ENCODE assay signal across 14 mouse cellular contexts in the genomic region with DNA sequence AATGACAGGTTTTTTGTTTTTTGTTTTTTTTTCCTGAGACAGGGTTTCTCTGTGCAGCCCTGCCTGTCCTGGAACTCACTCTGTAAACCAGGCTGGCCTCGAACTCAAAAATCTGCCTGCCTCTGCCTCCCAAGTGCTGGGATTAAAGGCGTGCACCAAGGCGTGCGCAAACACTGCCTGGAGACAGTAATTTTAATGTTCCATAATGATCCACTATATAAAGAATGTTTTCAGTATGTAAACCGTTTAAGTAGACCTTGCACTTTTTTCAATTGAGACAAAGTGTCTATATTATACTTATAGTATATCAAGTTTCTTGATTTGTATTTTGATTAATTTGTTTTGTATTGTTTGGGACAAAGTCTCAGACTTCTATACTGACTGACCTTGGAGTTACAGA. TPM values are rescaled to one million over a fixed set of nuclear protein-coding genes. Genes with fewer than 3 reads are reported as not detected.
A peak's percentile ranks its signal among the peaks of the same experiment; 100 is the strongest.
DNase-seq lines count a peak whose midpoint lies in the region; ATAC-seq and TF ChIP-seq lines count a peak whose summit lies in the region.
"Had no signal": no experiment of that assay in that cellular context is flagged by ENCODE, and none has a peak within 500 bp of the region (broad histone marks: within the 10 kb centered on the region; RNA-seq: fewer than 3 reads in every experiment).

No protein-coding gene starts in this region.

- DNase-seq in lung, embryonic 14.5 days = no peak
- DNase-seq in lung, adult 18-20 months = no peak
- no peak for DNase-seq in thymus, postnatal 0 days (ENCODE audit: low spot score)
- no peak for DNase-seq in right cerebral cortex, postnatal 14 days
- DNase-seq: adrenal gland, postnatal 14 days; cerebellum, adult 11-12 months; embryo, embryonic 11 days; kidney, adult 18-20 months; lung, postnatal 10 days had no signal

- H3K36me3 ChIP-seq in forebrain, embryonic 12.5 days (replicated peaks) = no peaks in the 10 kb centered on the region
- H3K36me3 ChIP-seq in forebrain, embryonic 15.5 days = no peaks in the 10 kb centered on the region
- H3K36me3 ChIP-seq in lung, embryonic 14.5 days (ENCODE audit: insufficient read depth) = no peaks in the 10 kb centered on the region
- no peaks in the 10 kb centered on the region for H3K36me3 ChIP-seq in liver, embryonic 12.5 days

- H3K4me1 ChIP-seq in forebrain, embryonic 12.5 days = peaks cover 33% of the 10 kb centered on the region
- peaks cover 46% of the 10 kb centered on the region for H3K4me1 ChIP-seq in forebrain, embryonic 15.5 days
- peaks cover 6% of the 10 kb centered on the region; the same call in 1 of the 2 replicates for H3K4me1 ChIP-seq in lung, embryonic 14.5 days (ENCODE audit: insufficient read depth)
- H3K4me1 ChIP-seq in bone marrow macrophage, adult 2 months (ENCODE audit: control insufficient read depth, insufficient read depth, low read length) = peaks cover 10% of the 10 kb centered on the region; the same call in 1 of the 2 replicates
- H3K4me1 ChIP-seq in liver, embryonic 12.5 days = peaks cover 55% of the 10 kb centered on the region

- H3K4me3 ChIP-seq in forebrain, embryonic 12.5 days (replicated peaks) = no peak overlapping the region
- H3K4me3 ChIP-seq in forebrain, embryonic 15.5 days = no peak overlapping the region
- H3K4me3 ChIP-seq in lung, embryonic 14.5 days (ENCODE audit: low read depth, low read length) = peak overlapping the region; percentile 46; the same call in 1 of the 2 replicates
- H3K4me3 ChIP-seq in bone marrow macrophage, adult 2 months (ENCODE audit: insufficient read depth, low read length) = no peak overlapping the region
- peak overlapping the region; percentile 60 for H3K4me3 ChIP-seq in liver, embryonic 12.5 days

- no peak overlapping the region for H3K9ac ChIP-seq in forebrain, embryonic 12.5 days
- no peak overlapping the region for H3K9ac ChIP-seq in forebrain, embryonic 15.5 days (replicated peaks)
- no peak overlapping the region for H3K9ac ChIP-seq in lung, embryonic 14.5 days
- H3K9ac ChIP-seq in liver, embryonic 12.5 days = peak overlapping the region; percentile 89

- H3K27ac ChIP-seq in forebrain, embryonic 12.5 days = peak overlapping the region; percentile 97
- no peak overlapping the region; the same call in 1 of the 2 replicates for H3K27ac ChIP-seq in forebrain, embryonic 15.5 days (replicated peaks)
- H3K27ac ChIP-seq in lung, embryonic 14.5 days (ENCODE audit: low read depth) = peak overlapping the region; percentile 98
- peak overlapping the region; percentile 55; the same call in 1 of the 2 replicates for H3K27ac ChIP-seq in bone marrow macrophage, adult 2 months (ENCODE audit: insufficient read depth, low read depth, low read length)
- H3K27ac ChIP-seq in liver, embryonic 12.5 days = peak overlapping the region; percentile 98

- TF ChIP-seq POLR2A in bone marrow macrophage, adult 2 months (IDR thresholded peaks at IDR 0.05; ENCODE audit: borderline replicate concordance, low read depth, low read length) = no peak

- WGBS in forebrain, embryonic 12.5 days = 66% methylated on average over 5 of the region's 5 CpGs
- WGBS in forebrain, embryonic 15.5 days = 65% methylated on average over 5 of the region's 5 CpGs
- 59% methylated on average over 5 of the region's 5 CpGs for WGBS in lung, embryonic 14.5 days
- WGBS in liver, embryonic 12.5 days (ENCODE audit: insufficient replicate concordance) = 53% methylated on average over 5 of the region's 5 CpGs

- H3K9me3 ChIP-seq in forebrain, embryonic 12.5 days = no peaks in the 10 kb centered on the region
- H3K9me3 ChIP-seq in forebrain, embryonic 15.5 days = no peaks in the 10 kb centered on the region
- no peaks in the 10 kb centered on the region for H3K9me3 ChIP-seq in lung, embryonic 14.5 days (ENCODE audit: low read depth, low read length)
- no peaks in the 10 kb centered on the region for H3K9me3 ChIP-seq in liver, embryonic 12.5 days (replicated peaks)

- TF ChIP-seq CTCF in lung, embryonic 14.5 days (IDR thresholded peaks at IDR 0.05; ENCODE audit: low read depth) = no peak
- no peak for TF ChIP-seq CTCF in bone marrow macrophage, adult 2 months (IDR thresholded peaks at IDR 0.05; ENCODE audit: low read depth, low read length)

- no peaks in the 10 kb centered on the region for H3K27me3 ChIP-seq in forebrain, embryonic 12.5 days
- no peaks in the 10 kb centered on the region for H3K27me3 ChIP-seq in forebrain, embryonic 15.5 days
- H3K27me3 ChIP-seq in lung, embryonic 14.5 days (ENCODE audit: insufficient read depth, low read length) = no peaks in the 10 kb centered on the region
- H3K27me3 ChIP-seq in liver, embryonic 12.5 days (replicated peaks) = no peaks in the 10 kb centered on the region

- peak overlapping the region; percentile 77; the same call in 1 of the 2 replicates for H3K4me2 ChIP-seq in forebrain, embryonic 12.5 days
- no peak overlapping the region for H3K4me2 ChIP-seq in forebrain, embryonic 15.5 days (replicated peaks)
- H3K4me2 ChIP-seq in lung, embryonic 14.5 days = peak overlapping the region; percentile 80
- peak overlapping the region; percentile 75 for H3K4me2 ChIP-seq in liver, embryonic 12.5 days

- no peak for ATAC-seq in forebrain, embryonic 12.5 days (ENCODE audit: low FRiP score)
- no peak for ATAC-seq in forebrain, embryonic 15.5 days (replicated peaks)
- ATAC-seq in lung, embryonic 14.5 days (ENCODE audit: insufficient read depth) = no peak
- ATAC-seq in liver, embryonic 12.5 days = no peak

RNA-seq across cellular contexts. Expression of a gene that starts 1.8 kb away (rescaled TPM):
- polyA plus RNA-seq in forebrain, embryonic 12.5 days (2016; fragmentation: Nextera tagmentation; extraction: Ambion mirVana) = 44.5 and 46.9 TPM in 2 replicates
- 16.9 and 19.2 TPM in 2 replicates for polyA plus RNA-seq in forebrain, embryonic 15.5 days (2015; fragmentation: Nextera tagmentation; extraction: Ambion mirVana)
- polyA plus RNA-seq in lung, embryonic 14.5 days (2014; fragmentation: Nextera tagmentation; extraction: Ambion mirVana) = 26.4 and 26.7 TPM in 2 replicates
- polyA plus RNA-seq in bone marrow macrophage, adult 2 months (2012; ENCODE audit: insufficient read depth, insufficient read length, missing spikeins) = 7.5 and 8.2 TPM in 2 replicates
- polyA plus RNA-seq in liver, embryonic 12.5 days (2016; fragmentation: Nextera tagmentation; extraction: Ambion mirVana) = 44.1 and 49.4 TPM in 2 replicates
- polyA plus RNA-seq in thymus, postnatal 0 days (2015; fragmentation: Nextera tagmentation; extraction: Ambion mirVana) = 37.1 and 39.2 TPM in 2 replicates

RNA-seq across cellular contexts. Expression of a gene that starts 3.4 kb away (rescaled TPM):
- polyA plus RNA-seq in forebrain, embryonic 12.5 days (2016; fragmentation: Nextera tagmentation; extraction: Ambion mirVana) = 82.7 and 84.6 TPM in 2 replicates
- polyA plus RNA-seq in forebrain, embryonic 15.5 days (2015; fragmentation: Nextera tagmentation; extraction: Ambion mirVana) = 19.7 and 27.8 TPM in 2 replicates
- 71.0 and 82.2 TPM in 2 replicates for polyA plus RNA-seq in lung, embryonic 14.5 days (2014; fragmentation: Nextera tagmentation; extraction: Ambion mirVana)
- 5.0 and 7.4 TPM in 2 replicates for polyA plus RNA-seq in bone marrow macrophage, adult 2 months (2012; ENCODE audit: insufficient read depth, insufficient read length, missing spikeins)
- 24.0 and 28.2 TPM in 2 replicates for polyA plus RNA-seq in liver, embryonic 12.5 days (2016; fragmentation: Nextera tagmentation; extraction: Ambion mirVana)
- 178 and 206 TPM in 2 replicates for polyA plus RNA-seq in thymus, postnatal 0 days (2015; fragmentation: Nextera tagmentation; extraction: Ambion mirVana)

RNA-seq across cellular contexts. Expression of a gene that starts 3.6 kb away (rescaled TPM):
- polyA plus RNA-seq in forebrain, embryonic 12.5 days (2016; fragmentation: Nextera tagmentation; extraction: Ambion mirVana) = 13.1 and 15.8 TPM in 2 replicates
- polyA plus RNA-seq in forebrain, embryonic 15.5 days (2015; fragmentation: Nextera tagmentation; extraction: Ambion mirVana) = 6.8 and 7.3 TPM in 2 replicates
- 15.8 and 16.9 TPM in 2 replicates for polyA plus RNA-seq in lung, embryonic 14.5 days (2014; fragmentation: Nextera tagmentation; extraction: Ambion mirVana)
- 1.4 and 4.4 TPM in 2 replicates for polyA plus RNA-seq in bone marrow macrophage, adult 2 months (2012; ENCODE audit: insufficient read depth, insufficient read length, missing spikeins)
- polyA plus RNA-seq in liver, embryonic 12.5 days (2016; fragmentation: Nextera tagmentation; extraction: Ambion mirVana) = 14.5 and 17.1 TPM in 2 replicates
- 74.2 and 89.3 TPM in 2 replicates for polyA plus RNA-seq in thymus, postnatal 0 days (2015; fragmentation: Nextera tagmentation; extraction: Ambion mirVana)

RNA-seq across cellular contexts. Expression of a gene that starts 3.7 kb away (rescaled TPM):
- polyA plus RNA-seq in forebrain, embryonic 12.5 days (2016; fragmentation: Nextera tagmentation; extraction: Ambion mirVana) = 10.0 and 10.5 TPM in 2 replicates
- polyA plus RNA-seq in forebrain, embryonic 15.5 days (2015; fragmentation: Nextera tagmentation; extraction: Ambion mirVana) = 4.5 and 4.6 TPM in 2 replicates
- polyA plus RNA-seq in lung, embryonic 14.5 days (2014; fragmentation: Nextera tagmentation; extraction: Ambion mirVana) = 8.6 and 11.7 TPM in 2 replicates
- polyA plus RNA-seq in bone marrow macrophage, adult 2 months (2012; ENCODE audit: insufficient read depth, insufficient read length, missing spikeins) = 2.9 and 5.5 TPM in 2 replicates
- polyA plus RNA-seq in liver, embryonic 12.5 days (2016; fragmentation: Nextera tagmentation; extraction: Ambion mirVana) = 4.4 and 4.8 TPM in 2 replicates
- polyA plus RNA-seq in thymus, postnatal 0 days (2015; fragmentation: Nextera tagmentation; extraction: Ambion mirVana) = 25.8 and 33.9 TPM in 2 replicates

RNA-seq across cellular contexts. Expression of a gene that starts 4.0 kb away (rescaled TPM):
- 7.0 and 22.0 TPM in 2 replicates for polyA plus RNA-seq in forebrain, embryonic 12.5 days (2016; fragmentation: Nextera tagmentation; extraction: Ambion mirVana)
- 2.5 and 9.8 TPM in 2 replicates for polyA plus RNA-seq in forebrain, embryonic 15.5 days (2015; fragmentation: Nextera tagmentation; extraction: Ambion mirVana)
- polyA plus RNA-seq in lung, embryonic 14.5 days (2014; fragmentation: Nextera tagmentation; extraction: Ambion mirVana) = 21.2 and 21.6 TPM in 2 replicates
- not detected in 2 replicates for polyA plus RNA-seq in bone marrow macrophage, adult 2 months (2012; ENCODE audit: insufficient read depth, insufficient read length, missing spikeins)
- 9.3 and 17.8 TPM in 2 replicates for polyA plus RNA-seq in liver, embryonic 12.5 days (2016; fragmentation: Nextera tagmentation; extraction: Ambion mirVana)
- 49.6 and 71.7 TPM in 2 replicates for polyA plus RNA-seq in thymus, postnatal 0 days (2015; fragmentation: Nextera tagmentation; extraction: Ambion mirVana)
- polyA plus RNA-seq: heart, postnatal 0 days had no signal

Comparison
In these comparisons a context has a peak if more than half of its experiments do, and no peak if none do; other contexts are left out.
1. H3K4me3 ChIP-seq: peak in lung, embryonic 14.5 days (single experiment) and liver, embryonic 12.5 days (single experiment); none in forebrain, embryonic 12.5 days (single experiment), forebrain, embryonic 15.5 days (single experiment) and bone marrow macrophage, adult 2 months (single experiment).